Mouse (Mus musculus): ENCODE data around the gene Mtx1.

DNA sequence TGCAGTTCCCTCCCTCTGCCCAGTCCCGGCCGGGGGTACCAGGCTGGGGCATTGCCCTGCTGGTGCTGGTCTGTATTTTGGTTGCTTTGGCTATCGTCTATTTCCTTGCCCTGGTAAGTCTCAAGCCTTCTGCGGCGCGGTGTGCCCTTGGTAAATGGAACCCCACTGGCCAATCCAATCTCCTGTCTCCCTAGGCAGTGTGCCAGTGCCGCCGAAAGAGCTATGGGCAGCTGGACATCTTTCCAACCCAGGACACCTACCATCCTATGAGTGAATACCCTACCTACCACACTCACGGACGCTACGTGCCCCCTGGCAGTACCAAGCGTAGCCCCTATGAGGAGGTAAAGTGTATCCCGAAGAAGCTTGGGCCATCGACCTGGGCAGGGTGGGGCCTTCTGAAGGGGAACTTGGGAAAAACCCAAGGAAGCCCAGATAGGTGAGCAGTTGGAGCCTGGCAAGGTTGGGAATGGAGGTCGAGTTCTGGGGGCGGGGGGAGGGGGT, 4.9 kb upstream of the Mtx1 start:
- TF ChIP-seq CTCF (IDR thresholded peaks at IDR 0.05; ENCODE audit: low read depth, low read length) (no peak), POLR2A (IDR thresholded peaks at IDR 0.05; ENCODE audit: borderline replicate concordance, low read depth, low read length) (no peak)
